Mouse (Mus musculus): ENCODE results near the gene Gpatch8. TPM values are rescaled to one million over a fixed set of nuclear protein-coding genes. Genes with fewer than 3 reads are reported as not detected.

The Gpatch8 gene
- total and polyA plus RNA-seq, 3 experiments = 11.5 to 24.7 (median 16.6) TPM

GRCm38 (mm10) chr11:102572866-102573663, 16.9 kb upstream of the Gpatch8 start (continued):
- no peak for TF ChIP-seq USF2 (conservative IDR thresholded peaks at IDR 0.05; ENCODE audit: low read depth, low read length)
- peak; percentile 27; the same call in 1 of the 2 replicates for TF ChIP-seq JUND (conservative IDR thresholded peaks at IDR 0.05; ENCODE audit: low read depth, low read length)
- no peak for TF ChIP-seq HCFC1 (IDR thresholded peaks at IDR 0.05; ENCODE audit: low read depth, low read length)
- TF ChIP-seq MXI1 (IDR thresholded peaks at IDR 0.05; ENCODE audit: low read depth, low read length) = no peak
- no peak for TF ChIP-seq CHD2 (IDR thresholded peaks at IDR 0.05; ENCODE audit: low read length)
- TF ChIP-seq TBP (conservative IDR thresholded peaks at IDR 0.05; ENCODE audit: low read depth, low read length) = no peak
- TF ChIP-seq UBTF (IDR thresholded peaks at IDR 0.05; ENCODE audit: low read depth, low read length) = no peak
- 0 out of 2 replicates have a peak, but pooled peaks have one; percentile 14 for TF ChIP-seq MAFK (IDR thresholded peaks at IDR 0.05; ENCODE audit: insufficient replicate concordance, low read length)
- no peak for TF ChIP-seq BHLHE40 (IDR thresholded peaks at IDR 0.05; ENCODE audit: low read depth, low read length)
- TF ChIP-seq PAX5 (IDR thresholded peaks at IDR 0.05; ENCODE audit: low read length) = no peak
- no peak for TF ChIP-seq ELF1 (IDR thresholded peaks at IDR 0.05; ENCODE audit: low read depth, low read length)
- TF ChIP-seq NRF1 (IDR thresholded peaks at IDR 0.05; ENCODE audit: low read depth, low read length) = no peak
- TF ChIP-seq CHD1 (IDR thresholded peaks at IDR 0.05; ENCODE audit: low read depth, low read length) = no peak
- no peak for TF ChIP-seq ZKSCAN1 (IDR thresholded peaks at IDR 0.05; ENCODE audit: borderline replicate concordance, low read depth, low read length)
- no peak for TF ChIP-seq JUN (IDR thresholded peaks at IDR 0.05; ENCODE audit: insufficient read depth, low read depth, low read length)
- no peak for TF ChIP-seq TCF12 (IDR thresholded peaks at IDR 0.05; ENCODE audit: low read depth, low read length)
- no peak for TF ChIP-seq ETS1 (conservative IDR thresholded peaks at IDR 0.05; ENCODE audit: low read depth, low read length)
- TF ChIP-seq CTCF (conservative IDR thresholded peaks at IDR 0.05 in 1 of 2, IDR thresholded peaks at IDR 0.05 in 1 of 2; ENCODE audit: low read depth in 2 of 2, low read length in 2 of 2) = peak; percentile 57 to 97
- TF ChIP-seq POLR2A (IDR thresholded peaks at IDR 0.05; ENCODE audit: low read depth, low read length) = no peak
- no peak for TF ChIP-seq POLR2AphosphoS2 (IDR thresholded peaks at IDR 0.05; ENCODE audit: low read depth, low read length)

- DNase-seq (ENCODE audit: extremely low read depth) = no peak
- in situ Hi-C loops (cut with MboI; ENCODE audit: low pct_ligation_motif_present, low pct_unique_long_range_greater_than_20kb, low sequenced_read_pairs) (no loop called here), dilution Hi-C loops (cut with MboI; ENCODE audit: extremely low pct_ligation_motif_present, extremely low pct_unique_long_range_greater_than_20kb, low sequenced_read_pairs) (no loop called here)
- Histone ChIP-seq H3K9me3 (replicated peaks; ENCODE audit: low read length) (no peaks in the 10 kb centered on the region), H3K4me1 (ENCODE audit: control insufficient read depth in 1 of 2, insufficient read depth in 2 of 2) (peaks cover 4 to 16% of the 10 kb centered on the region in 2 experiments; a peak in 2 of 4 replicates), H3K27me3 (replicated peaks) (peaks cover 7% of the 10 kb centered on the region), H3K9ac (ENCODE audit: insufficient read depth, low read depth) (no peak overlapping the region), H3K4me3 (replicated peaks in 1 of 3; ENCODE audit: low read depth in 2 of 3, low read length in 2 of 3, poor library complexity in 1 of 3) (no peak overlapping the region), H3K36me3 (replicated peaks in 1 of 2; ENCODE audit: control insufficient read depth in 1 of 2, insufficient read depth in 1 of 2, low read length in 1 of 2) (no peaks in the 10 kb centered on the region), H3K27ac (ENCODE audit: insufficient read depth, low read depth) (no peak overlapping the region), H3K79me2 (replicated peaks; ENCODE audit: control insufficient read depth, extremely low read depth, insufficient read depth, poor library complexity, severe bottlenecking) (no peaks in the 10 kb centered on the region), H3K4me2 (ENCODE audit: insufficient read depth, low read depth, poor library complexity, severe bottlenecking) (no peak overlapping the region)
- TF ChIP-seq ETS1 (conservative IDR thresholded peaks at IDR 0.05; ENCODE audit: low read depth, low read length) (no peak), EP300 (IDR thresholded peaks at IDR 0.05; ENCODE audit: low read length) (peak; percentile 43; the same call in 1 of the 2 replicates), CHD1 (IDR thresholded peaks at IDR 0.05; ENCODE audit: low read depth, low read length) (no peak), HCFC1 (IDR thresholded peaks at IDR 0.05; ENCODE audit: low read depth, low read length) (no peak), CTCF (conservative IDR thresholded peaks at IDR 0.05 in 1 of 2, IDR thresholded peaks at IDR 0.05 in 1 of 2; ENCODE audit: low read depth in 2 of 2, low read length in 2 of 2) (no peak), IRF4 (IDR thresholded peaks at IDR 0.05; ENCODE audit: low read depth, low read length) (peak; percentile 46; the same call in 1 of the 2 replicates), KAT2A (IDR thresholded peaks at IDR 0.05; ENCODE audit: insufficient replicate concordance, low read length) (no peak), ZNF384 (IDR thresholded peaks at IDR 0.05; ENCODE audit: low read depth, low read length) (no peak), JUND (conservative IDR thresholded peaks at IDR 0.05; ENCODE audit: low read depth, low read length) (peak; percentile 54; the same call in 1 of the 2 replicates), USF2 (conservative IDR thresholded peaks at IDR 0.05; ENCODE audit: low read depth, low read length) (no peak)
These were observed 12.7 kb upstream of the Gpatch8 start for GRCm38 (mm10) chr11:102568756-102569377.

Measured in CH12.LX (cell line).